Mouse (Mus musculus) CH12.LX (cell line): Measurements from ENCODE around the gene Pfas.

Experiments used
- BHLHE40 ChIP-seq: IDR thresholded peaks from 2 replicates; pipeline ENCODE4 v1.6.1; 2011; ENCODE audit warnings: mild to moderate bottlenecking, low read depth, low read length, improper control_type of control experiment
- CTCF ChIP-seq, 2 experiments: IDR thresholded peaks in 1 of 2; conservative IDR thresholded peaks in 1 of 2; 2 replicates each; pipeline ENCODE4 v1.5.1; 2011 to 2012; ENCODE audit warnings: low read depth in 2 of 2, low read length in 2 of 2, improper control_type of control experiment in 1 of 2, inconsistent platforms in 1 of 2, mild to moderate bottlenecking in 1 of 2, moderate library complexity in 1 of 2
- EP300 ChIP-seq: IDR thresholded peaks from 2 replicates; pipeline ENCODE4 v1.6.1; 2011; ENCODE audit warnings: low read length, improper control_type of control experiment
- POLR2A ChIP-seq: IDR thresholded peaks from 2 replicates; pipeline ENCODE4 v1.6.1; 2011; ENCODE audit warnings: low read depth, mild to moderate bottlenecking, improper control_type of control experiment, low read length
- SMC3 ChIP-seq: IDR thresholded peaks from 2 replicates; pipeline ENCODE4 v1.6.1; 2011; ENCODE audit warnings: low read depth, low read length, improper control_type of control experiment

DNA sequence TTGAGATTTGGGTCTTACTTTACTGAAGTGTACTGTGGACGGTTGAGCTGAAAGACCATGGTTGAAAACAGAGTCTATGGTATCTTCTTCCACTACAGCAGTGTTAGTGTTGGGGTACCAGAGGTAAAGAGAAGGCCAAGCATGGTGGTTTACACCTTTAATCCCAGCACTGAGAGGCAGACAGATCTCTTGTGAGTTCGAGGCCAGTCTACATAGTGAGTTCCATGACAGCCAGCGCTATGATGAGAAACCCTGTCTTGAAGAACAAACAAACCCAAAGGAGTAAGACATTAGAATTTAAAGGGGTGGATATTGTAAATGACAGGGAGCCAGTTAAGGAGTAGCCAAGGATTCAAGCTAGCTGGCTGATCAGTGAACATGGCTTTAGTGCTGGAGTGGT, 8.5 kb upstream of the Pfas start:
- no peak for TF ChIP-seq CTCF (conservative IDR thresholded peaks at IDR 0.05 in 1 of 2, IDR thresholded peaks at IDR 0.05 in 1 of 2; ENCODE audit: low read depth in 2 of 2, low read length in 2 of 2)
- no peak for TF ChIP-seq EP300
- no peak for TF ChIP-seq BHLHE40
- no peak for TF ChIP-seq SMC3
- TF ChIP-seq POLR2A: no peak
